Mouse (Mus musculus) layer of hippocampus, postnatal 36 days (tissue): ENCODE results near the gene Ext2. TPM values are rescaled to one million over a fixed set of nuclear protein-coding genes. Genes with fewer than 3 reads are reported as not detected.

Experiments
- DNase-seq, 2 experiments: peaks; one replicate each; pipeline ENCODE4 v3.0.0; 2022
- total RNA-seq, 2 experiments: library from RNA; stranded (reverse); gene quantifications; 2 replicates each; pipeline ENCODE4 v1.2.3; 2021

The Ext2 gene
- total RNA-seq = 10 to 100 TPM; 49.6 to 55.9 TPM

DNA sequence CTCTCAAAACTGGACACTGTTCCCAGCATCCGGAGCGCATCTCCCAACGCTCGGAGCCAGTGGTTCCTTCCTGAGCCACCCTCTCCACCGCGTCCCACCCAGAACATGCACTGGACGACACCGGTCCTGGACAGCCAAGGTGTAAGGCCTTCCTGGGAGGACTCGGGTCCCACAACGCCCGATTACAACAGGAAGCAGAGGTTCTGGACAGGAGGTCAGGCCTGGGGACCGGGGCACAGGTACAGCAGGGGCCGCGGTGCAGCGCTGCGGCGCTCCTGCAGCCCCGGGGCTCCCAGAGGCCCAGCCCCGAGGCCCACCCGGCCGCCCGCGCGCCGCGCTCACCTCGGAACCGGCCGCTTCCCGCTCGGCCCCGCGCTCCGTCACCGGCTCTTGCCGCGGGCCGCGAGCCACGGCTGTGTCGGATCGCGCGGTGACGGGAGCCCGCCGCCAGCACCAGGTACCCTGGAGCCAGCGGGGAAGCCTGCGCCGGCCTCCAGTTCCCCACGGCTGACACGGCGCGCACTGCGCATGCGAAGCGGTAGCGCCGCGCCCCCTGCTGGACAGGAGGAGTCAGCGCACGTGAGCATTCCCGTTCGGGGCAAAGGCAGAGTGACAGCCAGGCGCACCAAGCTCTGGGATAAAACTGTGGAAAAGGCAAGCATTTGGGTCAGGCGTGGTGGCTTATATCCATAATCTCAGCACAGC, at the start of gene Ext2:
TSS of gene Ext2 (minus strand) at position 524 of the 705 bp plus-strand sequence.
- DNase-seq = peak; percentile 88 to 90

DNA sequence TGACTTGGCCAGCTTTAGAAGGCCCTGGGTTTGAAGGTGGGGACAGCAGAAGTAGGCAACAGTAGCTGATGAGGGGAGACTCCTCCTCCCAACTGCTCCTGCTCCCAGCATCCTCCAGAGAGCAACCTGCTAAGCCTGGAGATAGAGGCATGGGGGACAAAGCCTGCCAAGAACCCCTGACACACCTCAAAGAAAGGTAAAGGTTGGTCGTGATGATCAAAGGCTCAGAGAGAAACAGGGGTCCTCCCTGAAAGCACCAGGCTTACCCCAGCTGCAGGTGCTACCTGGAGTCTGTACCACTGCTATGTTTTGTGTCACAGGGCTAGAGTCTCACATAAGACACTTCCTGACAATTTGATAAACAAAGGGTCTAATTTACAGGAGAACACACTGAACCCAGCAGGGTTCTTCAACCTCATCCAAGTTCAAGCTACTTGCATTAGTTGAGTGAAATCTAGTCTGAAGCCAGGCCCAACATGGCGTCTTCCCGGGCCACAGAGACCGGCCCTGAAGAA, 49.1 kb upstream of the Ext2 start:
- DNase-seq = no peak

DNA sequence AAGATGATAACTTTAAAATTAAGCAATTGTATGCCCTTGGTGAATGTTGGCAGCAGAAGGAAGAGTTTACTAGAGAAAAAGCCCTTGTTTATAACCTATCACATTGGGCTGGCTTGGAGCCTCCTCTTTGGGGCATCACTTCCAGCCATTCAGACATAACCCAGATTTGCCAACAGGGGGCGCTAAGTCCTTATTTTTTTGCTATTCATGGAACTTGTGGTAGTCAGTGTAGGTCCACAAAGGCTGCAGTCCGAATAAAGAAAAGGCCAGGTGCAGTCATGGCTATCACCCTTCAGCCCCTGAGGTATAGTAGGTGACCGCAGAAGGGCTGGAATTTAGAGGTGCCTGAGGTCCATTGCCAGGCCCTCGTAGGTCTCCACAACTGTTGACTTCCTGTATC, 48.5 kb upstream of the Ext2 start:
- peak; percentile 65 to 79 for DNase-seq

DNA sequence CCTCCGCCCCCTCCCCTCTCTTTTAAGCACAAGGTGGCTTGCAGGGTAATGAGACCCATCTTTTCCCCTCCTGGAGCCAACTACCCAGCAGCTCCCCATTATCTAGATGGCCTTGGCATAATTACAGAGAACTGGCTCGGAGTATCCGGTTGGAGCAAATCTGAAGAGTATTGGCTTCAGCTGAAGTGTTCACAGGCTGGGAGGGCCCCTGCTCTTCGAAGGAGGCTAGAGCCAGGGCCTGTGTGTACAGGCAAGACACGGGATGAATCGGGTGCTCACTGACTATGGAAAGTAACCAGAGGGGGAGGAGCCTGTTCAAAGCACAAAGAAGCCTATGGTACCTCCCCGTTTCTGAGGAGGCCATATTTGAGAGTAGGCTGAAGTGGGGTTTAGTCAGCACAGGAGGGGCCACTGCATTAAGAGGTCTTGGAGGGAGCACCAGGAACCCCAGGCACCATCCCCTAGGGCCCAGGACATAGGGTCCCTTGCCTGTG, 46.8 kb upstream of the Ext2 start, which contains the start of gene Accsl:
TSS of gene Accsl (minus strand) at position 51 of the 494 bp plus-strand sequence.
- no peak for DNase-seq

DNA sequence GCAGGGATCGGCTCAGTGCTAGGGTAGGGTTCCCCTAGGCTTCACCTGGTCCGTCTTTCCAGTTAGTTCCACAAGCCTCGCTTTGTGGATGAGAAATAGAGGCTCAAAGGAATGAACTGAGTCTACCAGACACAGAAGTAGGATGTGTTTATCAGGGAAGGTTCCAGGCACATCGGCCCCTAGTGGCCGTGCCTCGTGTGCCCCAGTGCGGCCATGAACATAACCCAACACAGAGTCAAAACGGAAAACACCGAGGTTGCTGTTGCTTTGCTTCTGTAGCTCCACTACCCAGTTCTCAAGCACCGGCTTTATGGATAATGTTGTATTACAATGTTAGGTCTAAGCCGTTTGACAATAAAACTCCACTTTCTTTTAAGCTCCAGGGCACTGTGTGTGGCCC, 46.2 kb upstream of the Ext2 start:
- no peak for DNase-seq

DNA sequence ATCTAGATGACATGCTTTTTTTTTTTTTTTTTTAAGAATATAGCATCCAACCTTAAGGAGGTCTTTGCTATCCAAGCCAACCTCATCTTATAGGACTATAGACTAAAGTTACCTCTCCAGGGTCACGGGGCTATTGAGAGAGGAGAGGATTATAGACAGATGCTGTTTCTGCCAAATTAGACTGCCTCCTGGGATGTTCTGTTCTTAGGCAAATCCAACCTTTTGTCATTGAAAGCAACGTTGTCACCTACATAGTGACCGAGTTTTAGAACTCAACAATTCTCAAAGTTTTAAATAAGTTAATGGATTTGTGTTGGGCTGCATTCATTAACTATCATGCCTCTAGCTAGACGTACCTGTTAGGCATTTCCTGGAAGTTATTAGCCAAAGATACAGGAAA, 40.9 kb upstream of the Ext2 start:
- DNase-seq = no peak

DNA sequence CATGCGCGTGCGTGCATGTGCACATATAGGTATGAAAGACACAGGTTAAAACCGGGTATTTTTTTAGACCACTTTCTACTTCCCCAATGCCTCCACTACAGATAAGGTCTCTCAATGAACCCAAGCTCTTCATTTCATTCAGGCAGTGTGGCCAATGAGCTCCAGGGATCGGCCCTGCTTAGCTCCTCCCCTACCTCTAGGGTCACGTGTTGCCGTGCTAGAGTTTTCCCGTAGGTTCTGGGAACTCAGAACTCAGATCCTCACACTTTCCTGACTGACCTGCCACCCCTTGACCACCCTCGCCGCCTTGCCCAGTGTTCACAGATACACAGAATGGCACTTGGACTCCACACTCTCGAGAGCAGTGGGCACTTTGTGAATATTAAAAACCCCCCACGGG, 36.5 kb upstream of the Ext2 start:
- DNase-seq = no peak

DNA sequence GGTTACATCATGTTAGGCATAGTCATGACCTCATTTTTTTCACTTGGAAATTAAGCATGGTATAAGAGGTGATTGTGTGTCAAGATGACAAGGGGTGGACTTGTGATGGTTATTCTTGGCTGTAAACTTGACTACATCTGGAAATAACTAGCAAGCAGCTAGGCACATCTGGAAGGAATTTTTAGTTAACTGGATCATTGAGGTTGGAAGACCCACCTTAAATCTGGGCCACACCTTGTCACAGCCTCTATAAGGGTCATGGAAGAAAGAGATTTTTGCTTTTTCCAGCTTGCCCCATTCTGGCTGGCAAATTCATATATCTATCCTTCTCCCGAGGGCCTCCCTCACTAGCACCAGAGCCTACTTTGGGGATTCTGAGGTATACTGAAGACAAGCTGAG, 28.9 kb upstream of the Ext2 start:
- no peak for DNase-seq

DNA sequence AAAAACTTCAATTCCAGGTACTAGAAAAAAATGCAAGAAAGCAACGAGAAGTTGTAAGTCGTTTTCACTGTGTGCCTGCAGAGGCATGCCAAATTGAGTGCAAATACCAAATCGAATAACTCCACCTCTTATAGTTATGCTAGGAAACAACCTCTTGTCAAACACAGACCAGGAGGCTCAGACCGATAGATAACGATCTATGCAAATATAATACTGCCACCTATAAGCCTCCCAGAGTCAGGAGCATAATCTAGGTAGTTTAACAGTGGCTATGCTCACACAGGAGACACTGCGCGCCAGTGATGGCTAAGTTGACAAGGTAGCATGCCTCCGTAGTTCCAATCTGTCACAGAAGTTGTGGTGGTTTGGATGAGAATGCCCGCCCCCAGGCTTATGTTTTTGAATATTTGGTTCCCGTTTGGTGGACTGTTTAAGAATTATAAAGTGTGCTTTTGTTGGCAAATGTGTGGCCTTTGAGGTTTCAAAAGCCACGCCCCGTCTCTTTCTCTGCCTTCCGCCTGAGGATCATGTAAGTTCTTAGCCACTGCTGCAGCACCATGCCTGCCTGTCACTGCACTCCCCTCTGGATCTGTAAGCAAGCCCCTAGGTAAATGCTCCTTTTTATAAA, 28.1 kb upstream of the Ext2 start:
- no peak for DNase-seq

DNA sequence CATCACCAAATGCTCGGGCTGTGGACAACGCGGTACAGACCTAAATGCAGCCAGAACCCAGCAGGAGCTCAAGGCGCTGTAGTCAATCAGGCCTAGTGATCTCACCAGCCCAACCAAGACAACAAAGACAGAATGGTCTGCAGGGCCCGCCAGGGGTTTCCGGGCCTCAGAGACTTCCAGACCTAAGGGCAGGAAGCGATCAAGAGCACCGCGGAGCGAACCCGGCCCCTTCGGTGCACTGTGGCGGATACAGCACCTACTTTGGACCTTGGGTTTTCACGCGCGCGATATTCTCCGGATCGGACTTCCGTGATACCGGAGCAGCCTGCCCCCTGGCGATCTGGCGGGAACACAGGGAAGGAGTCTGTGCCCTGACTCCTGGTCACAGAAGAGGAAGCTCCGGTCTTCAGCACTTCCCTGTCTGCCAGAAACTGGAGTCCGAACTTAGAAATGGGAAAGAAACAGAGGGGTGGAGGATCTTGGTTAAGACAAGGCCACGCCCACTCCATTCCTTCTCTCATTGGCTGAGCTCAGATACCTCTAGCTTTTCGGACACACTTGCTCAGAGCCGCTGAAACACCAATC, 27.2 kb upstream of the Ext2 start, which contains the start of gene Accs:
TSS of gene Accs (minus strand) at position 439 of the 585 bp plus-strand sequence.
- peak; percentile 34 to 49 for DNase-seq

DNA sequence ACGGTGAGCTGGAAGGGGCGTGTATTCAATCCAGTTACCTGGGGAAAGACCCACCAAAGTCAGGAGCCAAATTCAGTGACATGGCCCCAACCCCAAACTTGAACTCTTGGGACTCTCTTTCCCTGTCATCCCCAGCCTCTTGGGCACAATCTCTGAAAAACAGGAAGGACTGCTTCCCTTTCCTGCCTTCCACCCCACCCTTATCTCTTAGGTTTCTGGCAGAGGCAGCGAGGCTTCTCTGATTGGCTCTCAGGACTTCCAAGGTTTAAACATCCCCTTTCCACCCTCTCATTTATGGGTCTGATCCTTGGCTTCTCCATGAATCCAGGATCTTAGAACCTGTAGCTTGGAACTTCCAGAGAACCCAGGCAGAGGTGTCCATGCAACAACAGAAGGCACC, 19.0 kb upstream of the Ext2 start:
- no peak for DNase-seq

DNA sequence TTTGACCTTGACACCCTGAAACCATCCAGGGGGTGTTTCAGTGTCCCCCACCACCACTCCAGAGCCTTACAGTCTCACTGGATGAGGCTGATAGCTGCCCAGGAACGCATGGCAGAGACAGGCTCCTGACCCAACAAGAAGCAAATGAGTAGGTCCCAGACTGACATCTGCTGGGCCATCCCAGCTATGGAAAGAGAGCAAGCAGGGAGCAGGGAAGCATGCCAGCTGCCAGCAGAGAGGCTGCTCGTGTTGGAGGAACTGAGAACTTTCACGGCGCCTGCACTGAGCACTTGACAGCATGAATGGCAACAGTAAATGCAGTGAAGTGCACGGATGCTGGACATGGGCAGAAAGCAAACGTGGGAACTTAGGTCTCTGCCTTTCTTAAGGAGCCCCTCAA, 17.7 kb upstream of the Ext2 start:
- DNase-seq = no peak

DNA sequence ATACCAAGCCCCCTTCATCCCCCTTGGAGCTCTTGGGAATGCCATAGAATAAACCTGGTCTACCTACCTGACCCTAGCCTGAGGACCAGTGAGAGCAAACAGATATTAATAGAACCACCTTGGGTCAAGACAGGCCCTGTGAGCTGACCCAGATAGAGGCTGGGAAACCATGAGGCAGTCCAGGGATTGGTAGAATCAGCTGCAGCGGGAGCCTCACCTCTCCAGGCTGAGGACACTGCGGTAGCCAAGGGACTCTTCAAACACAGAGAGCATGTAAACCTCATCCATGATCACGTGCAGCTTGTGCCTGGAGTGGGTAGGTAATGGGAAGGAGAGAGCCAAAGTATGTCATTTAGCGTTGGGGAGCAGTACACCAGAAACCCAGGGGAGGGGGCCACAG, 16.6 kb upstream of the Ext2 start:
- DNase-seq = no peak

DNA sequence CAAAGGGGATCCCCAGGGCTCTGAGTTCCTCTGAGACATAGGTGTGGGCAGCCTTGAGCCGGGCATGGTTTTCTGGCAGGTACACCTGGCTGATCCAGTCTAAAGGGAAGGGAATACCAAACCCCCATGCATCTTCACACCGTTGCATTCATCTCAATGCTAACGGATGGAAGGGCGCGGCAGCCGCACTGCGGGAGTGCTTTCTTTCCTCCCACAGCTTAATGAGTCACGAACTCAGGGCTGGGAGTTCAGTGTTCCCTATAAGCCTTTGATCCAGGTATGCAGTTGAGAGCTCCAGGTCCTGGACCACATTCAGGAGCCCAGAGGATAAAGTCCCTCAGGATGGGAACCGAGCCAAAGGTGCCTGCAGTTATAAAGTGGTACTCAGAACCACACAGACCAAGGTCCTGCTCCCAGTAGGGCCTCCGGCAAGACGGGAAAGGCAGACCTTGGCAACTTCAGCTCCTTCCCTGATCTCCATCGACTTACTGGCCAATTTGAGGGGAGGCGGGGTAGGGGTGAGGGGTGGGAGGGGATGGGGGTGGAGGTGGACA, 13.9 kb upstream of the Ext2 start:
- no peak for DNase-seq

DNA sequence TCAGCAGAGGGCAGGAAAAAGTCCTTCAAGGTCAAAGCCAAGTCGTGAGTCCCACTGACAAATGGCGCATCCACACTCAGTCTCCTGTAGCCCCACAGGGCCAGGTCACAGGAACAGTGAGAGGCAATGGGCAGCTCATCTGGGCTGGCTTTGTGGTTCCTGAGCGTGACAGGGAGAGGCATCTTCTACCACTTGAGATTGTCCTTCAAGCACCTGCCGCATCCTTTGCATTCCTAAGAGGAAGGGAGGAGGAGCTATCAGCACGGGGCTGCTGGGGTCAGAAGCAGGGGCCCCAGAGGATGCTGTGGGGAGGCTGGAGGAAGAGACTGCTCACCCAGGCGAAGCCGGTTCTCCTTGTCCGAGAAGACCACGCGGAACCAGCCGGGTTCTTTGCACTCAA, 13.2 kb upstream of the Ext2 start:
- no peak for DNase-seq

DNA sequence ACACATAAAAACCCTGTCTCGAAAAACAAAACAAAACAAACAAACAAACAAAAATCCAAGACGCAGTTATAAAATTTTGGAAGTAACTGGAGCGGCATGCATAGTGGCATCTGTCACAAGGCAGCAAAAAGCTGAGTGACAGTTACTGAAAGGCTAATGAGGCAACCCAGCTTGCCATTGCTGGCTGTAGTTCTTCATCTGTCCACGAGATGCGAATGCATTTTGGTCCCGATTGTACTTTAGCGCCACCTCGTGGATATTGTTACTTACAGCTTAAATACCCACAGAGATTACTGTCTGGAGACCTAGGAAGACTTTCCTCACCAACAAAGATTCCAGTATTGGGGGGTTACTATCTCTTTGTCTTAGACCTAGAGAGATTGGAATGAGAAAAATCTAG, 1.2 kb upstream of the Ext2 start:
- DNase-seq = peak; percentile 41 to 42

DNA sequence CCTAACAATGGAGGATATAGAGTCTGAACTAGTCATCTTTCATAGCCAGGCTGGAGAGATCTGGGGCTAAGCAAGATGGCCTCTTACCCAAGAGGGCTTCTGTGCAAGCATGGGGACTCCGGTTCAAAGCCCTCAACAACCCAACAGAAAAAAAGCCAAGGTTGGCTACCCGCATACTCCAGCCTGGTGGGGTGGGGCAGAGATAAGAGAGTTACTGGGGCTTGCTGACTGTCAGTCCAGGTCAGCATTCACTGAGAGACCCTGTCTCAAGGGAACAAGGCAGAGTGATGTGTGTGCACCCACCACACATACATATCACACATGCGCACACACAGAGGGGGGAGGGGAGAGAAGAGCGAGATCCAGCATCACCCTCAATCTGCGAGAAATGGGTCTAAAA, 4.6 kb downstream of the Ext2 start:
- DNase-seq = no peak

DNA sequence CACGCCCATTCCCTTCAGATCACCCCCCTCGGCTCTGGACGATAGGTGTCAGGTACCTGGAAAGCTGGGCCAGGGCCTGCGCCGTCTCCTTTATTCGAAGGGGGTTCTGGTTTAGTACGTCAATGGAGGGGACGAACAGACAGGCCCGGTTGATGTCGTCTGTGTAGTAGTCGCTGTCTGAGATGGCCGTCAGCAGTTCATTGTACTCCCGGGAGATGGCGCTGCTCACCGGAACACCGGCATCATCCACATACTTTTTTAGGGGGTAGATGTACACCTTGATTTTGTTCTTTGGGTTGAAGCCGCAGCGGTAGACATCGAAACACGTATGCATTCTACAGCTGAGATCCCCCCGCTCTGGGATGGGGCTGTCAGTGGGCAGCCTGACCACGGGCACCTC, 9.0 kb downstream of the Ext2 start:
- DNase-seq = no peak

DNA sequence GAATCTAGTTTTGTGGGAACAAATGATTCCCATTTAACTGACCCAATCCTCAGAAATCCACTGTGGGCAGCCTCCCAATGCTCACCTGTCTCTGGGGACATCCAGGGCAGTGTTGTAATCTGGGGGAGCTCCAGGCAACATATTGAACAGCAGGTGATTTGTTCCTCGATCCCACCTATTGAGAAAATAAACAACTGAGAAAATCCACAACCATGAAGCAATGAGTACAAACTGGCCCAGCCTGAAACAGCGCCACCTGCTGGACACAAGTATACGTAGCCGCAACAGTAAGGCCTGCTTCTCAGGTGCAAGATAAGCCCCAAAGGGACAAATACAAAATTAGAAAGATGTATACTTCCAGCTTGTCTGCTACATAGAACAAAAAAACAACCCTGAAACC, 10.6 kb downstream of the Ext2 start:
- no peak for DNase-seq

DNA sequence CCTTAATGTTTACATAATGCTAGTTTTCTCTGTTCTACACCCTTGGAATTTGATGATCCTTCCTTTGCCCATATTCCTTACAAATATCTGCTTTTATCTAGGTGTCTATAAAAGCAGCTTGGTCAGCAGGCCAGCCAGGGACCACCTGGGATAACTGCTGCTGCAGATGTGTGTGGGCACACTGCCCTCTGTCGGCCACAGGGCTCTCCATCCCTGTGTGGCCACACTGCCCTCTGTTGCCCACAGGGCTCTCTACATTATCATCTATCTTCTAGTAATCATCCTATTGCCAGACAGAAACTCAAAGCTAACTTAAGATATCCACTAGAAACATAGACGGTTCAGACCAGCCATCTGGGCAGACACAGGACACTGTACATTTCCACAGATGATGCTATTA, 12.4 kb downstream of the Ext2 start:
- DNase-seq = no peak

DNA sequence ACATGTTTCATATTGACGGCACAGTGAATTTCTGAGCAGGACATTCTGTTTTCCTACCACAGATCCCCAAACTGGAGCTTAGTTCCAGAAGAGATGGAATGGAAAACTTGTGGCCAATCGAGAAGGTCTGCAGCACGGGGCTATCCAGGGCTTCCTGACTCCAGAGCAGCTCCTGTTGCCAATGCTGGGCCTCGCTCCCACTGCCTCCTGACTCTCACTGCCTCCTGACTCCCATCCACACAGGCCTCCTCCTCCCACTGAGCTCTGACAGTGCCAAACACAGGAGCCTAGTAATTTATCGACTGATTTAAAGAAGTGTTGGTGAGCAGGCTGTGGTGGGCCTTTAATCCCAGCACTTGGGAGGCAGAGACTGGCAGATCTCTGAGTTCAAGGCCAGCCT, 14.3 kb downstream of the Ext2 start:
- DNase-seq = no peak

DNA sequence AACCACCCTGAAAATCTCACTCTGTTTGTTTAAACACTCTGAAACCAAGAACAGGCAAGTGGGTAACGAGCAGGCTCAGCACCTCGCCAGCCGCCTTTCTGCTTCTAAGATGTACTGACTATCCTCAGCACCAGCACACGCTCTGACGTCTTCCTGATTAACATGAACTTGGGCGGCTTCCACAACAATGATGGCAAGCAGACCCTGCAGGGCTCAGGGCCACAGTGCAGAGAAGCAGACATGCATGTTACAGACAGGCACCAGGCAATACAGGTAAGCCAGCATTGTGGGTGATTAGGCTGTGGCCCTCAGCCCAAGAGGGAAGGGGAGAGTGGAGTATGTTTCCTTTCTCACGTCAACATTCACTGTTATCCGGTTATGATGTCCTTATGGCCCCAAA, 14.9 kb downstream of the Ext2 start:
- no peak for DNase-seq

DNA sequence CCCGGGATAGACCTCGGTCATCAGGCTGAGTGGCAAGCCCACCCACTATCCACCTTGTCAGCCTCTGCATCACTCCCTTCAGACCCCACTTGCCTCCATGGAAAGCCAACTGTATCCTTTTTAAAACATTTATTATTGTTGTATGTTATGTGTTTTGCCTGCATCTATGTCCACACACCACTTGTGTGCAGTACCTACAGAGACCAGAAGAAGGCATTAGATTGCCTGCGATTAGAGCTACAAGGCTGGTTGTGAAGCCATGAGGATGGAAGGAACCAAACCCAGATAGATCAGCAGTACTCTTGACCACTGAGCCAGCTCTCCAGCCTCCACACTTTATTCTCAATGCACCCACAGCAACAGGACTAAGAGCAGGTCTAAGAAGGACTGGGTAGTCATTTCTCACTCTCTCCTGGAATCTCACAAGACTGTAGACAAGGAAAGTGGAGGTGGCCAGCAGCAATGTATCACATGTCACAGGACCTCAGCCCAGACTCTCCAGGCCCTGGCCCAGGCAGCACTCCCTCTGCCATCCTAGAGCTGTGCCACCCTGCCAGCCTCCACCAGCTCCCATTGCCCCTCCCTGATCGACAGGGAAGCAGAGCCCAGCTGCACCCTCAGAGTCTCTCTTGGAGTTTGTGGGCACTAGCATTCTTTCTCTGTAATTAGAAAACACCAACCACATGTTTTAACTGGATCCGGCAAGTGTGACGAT, 15.7 kb downstream of the Ext2 start:
- DNase-seq = no peak
